Mouse (Mus musculus): ENCODE data around the gene Gm17728. TPM values are rescaled to one million over a fixed set of nuclear protein-coding genes. Genes with fewer than 3 reads are reported as not detected.

Gm17728 gene
- polyA plus RNA-seq, 1 experiment from 2014 or later: not detected

DNA sequence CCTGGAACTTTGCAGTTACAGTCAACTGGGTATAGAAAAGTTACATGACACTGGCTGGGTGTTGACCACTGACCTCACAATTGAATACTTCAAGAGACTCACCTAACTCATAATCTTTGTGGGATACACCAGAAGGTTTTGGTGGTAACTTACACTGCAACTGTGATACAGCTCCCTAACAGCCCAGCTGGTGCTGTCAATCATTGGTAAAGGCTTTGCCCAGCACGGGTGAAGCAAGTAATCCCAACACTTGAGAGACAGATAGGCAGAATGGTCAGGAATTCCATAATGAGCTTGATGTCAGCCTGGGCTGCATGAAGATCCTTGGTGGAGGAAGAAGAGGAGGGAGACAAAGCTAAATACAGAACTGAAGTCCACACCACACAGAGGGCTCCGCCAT, 39.0 kb downstream of the Gm17728 start:
- no peak overlapping the region for H3K27ac ChIP-seq
- WGBS: 77% methylated on average over 2 of the region's 2 CpGs
- no peak for DNase-seq (ENCODE audit: low spot score)
- H3K4me1 ChIP-seq (replicated peaks; ENCODE audit: control insufficient read depth, insufficient read depth, low read length): no peaks in the 10 kb centered on the region
- no peaks in the 10 kb centered on the region for H3K27me3 ChIP-seq (ENCODE audit: control insufficient read depth, insufficient read depth, low read length)
- H3K4me3 ChIP-seq (replicated peaks; ENCODE audit: low read length): no peak overlapping the region
- H3K4me2 ChIP-seq (replicated peaks): no peak overlapping the region
- no peak overlapping the region for H3K9ac ChIP-seq
- no peaks in the 10 kb centered on the region for H3K36me3 ChIP-seq (replicated peaks; ENCODE audit: control insufficient read depth, insufficient read depth)
- no peak for ATAC-seq (ENCODE audit: low FRiP score)
- no peaks in the 10 kb centered on the region for H3K9me3 ChIP-seq (ENCODE audit: control insufficient read depth, low read length)

Other genes with a start within 250 kb of the Gm17728 start
- gene Pabpc6, start 247.7 kb downstream of the Gm17728 start, polyA plus RNA-seq (2014; fragmentation: Nextera tagmentation; extraction: Ambion mirVana): not detected in 2 replicates

Measured in hindbrain, embryonic 14.5 days (tissue).